Mouse (Mus musculus) MEL (cell line): ENCODE measurements around the gene Sergef. TPM values are rescaled to one million over a fixed set of nuclear protein-coding genes. Genes with fewer than 3 reads are reported as not detected.

Source experiments
- DNase-seq: peaks from one replicate; pipeline ENCODE4 v3.0.0; 2011; ENCODE audit warnings: low read depth, low spot score
- H3K27ac ChIP-seq: 2 replicates; pipeline ENCODE4 v1.5.1; 2012; ENCODE audit warnings: low read depth, mild to moderate bottlenecking, control low read depth, low read length, moderate library complexity; ENCODE audit not compliant: control insufficient read depth
- H3K27me3 ChIP-seq, 2 experiments: fragments of 150-350 bp in 1 of 2; sonication (generic) in 1 of 2; 2 replicates each; pipeline ENCODE4 v1.6.1; 2012; ENCODE audit warnings: low read length in 2 of 2, mild to moderate bottlenecking in 2 of 2, improper control_type of control experiment in 1 of 2, moderate library complexity in 1 of 2; ENCODE audit not compliant: insufficient read depth in 2 of 2, control insufficient read depth in 1 of 2
- H3K36me3 ChIP-seq, 2 experiments: 2 replicates each; pipeline ENCODE4 v1.6.1; 2012 to 2014; ENCODE audit warnings: low read length in 2 of 2, improper control_type of control experiment in 1 of 2, inconsistent platforms in 1 of 2, mild to moderate bottlenecking in 1 of 2; ENCODE audit not compliant: insufficient read depth in 2 of 2, control insufficient read depth in 1 of 2
- H3K4me1 ChIP-seq, 2 experiments: fragments of 150-350 bp in 1 of 2; sonication (generic) in 1 of 2; 2 replicates each; pipeline ENCODE4 v1.6.1; 2012; ENCODE audit warnings: low read length in 2 of 2, improper control_type of control experiment in 1 of 2, mild to moderate bottlenecking in 1 of 2; ENCODE audit not compliant: insufficient read depth in 2 of 2, control insufficient read depth in 1 of 2
- H3K4me3 ChIP-seq, 2 experiments: fragments of 150-350 bp in 1 of 2; sonication (generic) in 1 of 2; 2 replicates each; pipeline ENCODE4 v1.5.1; 2012; ENCODE audit warnings: low read depth in 2 of 2, low read length in 2 of 2, mild to moderate bottlenecking in 2 of 2, moderate library complexity in 2 of 2, control low read depth in 1 of 2, improper control_type of control experiment in 1 of 2; ENCODE audit not compliant: control insufficient read depth in 1 of 2, insufficient read depth in 1 of 2
- H3K79me2 ChIP-seq: 2 replicates; pipeline ENCODE4 v1.6.1; 2012; ENCODE audit warnings: mild to moderate bottlenecking, low read length, moderate library complexity; ENCODE audit not compliant: control insufficient read depth, poor library complexity, insufficient read depth
- H3K9ac ChIP-seq: 2 replicates; pipeline ENCODE4 v1.6.1; 2012; ENCODE audit warnings: low read depth, mild to moderate bottlenecking, control low read depth, low read length, moderate library complexity; ENCODE audit not compliant: control insufficient read depth, poor library complexity, severe bottlenecking
- H3K9me3 ChIP-seq: fragments of 150-350 bp; sonication (generic); replicated peaks from 2 replicates; pipeline ENCODE4 v1.6.1; 2012; ENCODE audit warnings: mild to moderate bottlenecking, low read length, improper control_type of control experiment, moderate library complexity; ENCODE audit not compliant: insufficient read depth
- BHLHE40 ChIP-seq: IDR thresholded peaks from 2 replicates; pipeline ENCODE4 v1.6.1; 2012; ENCODE audit warnings: low read depth, mild to moderate bottlenecking, inconsistent platforms, low read length, improper control_type of control experiment, borderline replicate concordance
- CHD1 ChIP-seq: IDR thresholded peaks from 2 replicates; pipeline ENCODE4 v1.6.1; 2012; ENCODE audit warnings: low read depth, mild to moderate bottlenecking, inconsistent platforms, low read length, improper control_type of control experiment
- CTCF ChIP-seq, 3 experiments: IDR thresholded peaks in 2 of 3; conservative IDR thresholded peaks in 1 of 3; 2 replicates each; pipeline ENCODE4 v1.5.1; 2011 to 2012; ENCODE audit warnings: low read length in 3 of 3, low read depth in 2 of 3, mild to moderate bottlenecking in 2 of 3, improper control_type of control experiment in 1 of 3, inconsistent platforms in 1 of 3, mixed read lengths in 1 of 3, moderate library complexity in 1 of 3; ENCODE audit not compliant: control insufficient read depth in 1 of 3, insufficient read depth in 1 of 3, poor library complexity in 1 of 3, severe bottlenecking in 1 of 3
- E2F4 ChIP-seq: IDR thresholded peaks from 2 replicates; pipeline ENCODE4 v1.6.1; 2011; ENCODE audit warnings: low read depth, low read length, improper control_type of control experiment, borderline replicate concordance
- MEF2A ChIP-seq: IDR thresholded peaks from 2 replicates; pipeline ENCODE4 v1.6.1; 2014; ENCODE audit warnings: low read depth, mild to moderate bottlenecking, inconsistent platforms, low read length, improper control_type of control experiment; ENCODE audit not compliant: poor library complexity, insufficient replicate concordance, severe bottlenecking; ENCODE audit errors: extremely low read depth
- MYB ChIP-seq: IDR thresholded peaks from 2 replicates; pipeline ENCODE4 v1.6.1; 2011; ENCODE audit warnings: mild to moderate bottlenecking, low read depth, low read length, improper control_type of control experiment
- NRF1 ChIP-seq: IDR thresholded peaks from 2 replicates; pipeline ENCODE4 v1.6.1; 2014; ENCODE audit warnings: low read depth, mild to moderate bottlenecking, inconsistent platforms, low read length, improper control_type of control experiment, moderate library complexity; ENCODE audit not compliant: poor library complexity, insufficient read depth, severe bottlenecking
- RAD21 ChIP-seq: IDR thresholded peaks from 2 replicates; pipeline ENCODE4 v1.6.1; 2011; ENCODE audit warnings: mild to moderate bottlenecking, low read depth, low read length, improper control_type of control experiment
- RCOR1 ChIP-seq: IDR thresholded peaks from 2 replicates; pipeline ENCODE4 v1.6.1; 2012; ENCODE audit warnings: low read depth, mild to moderate bottlenecking, inconsistent platforms, low read length, improper control_type of control experiment
- TAL1 ChIP-seq: IDR thresholded peaks from 2 replicates; pipeline ENCODE4 v1.6.1; 2012; ENCODE audit warnings: mild to moderate bottlenecking, inconsistent platforms, low read length, moderate library complexity, mixed read lengths
- TCF12 ChIP-seq: IDR thresholded peaks from 2 replicates; pipeline ENCODE4 v1.6.1; 2014; ENCODE audit warnings: low read depth, mild to moderate bottlenecking, inconsistent platforms, low read length, improper control_type of control experiment, moderate library complexity
- UBTF ChIP-seq: IDR thresholded peaks from 2 replicates; pipeline ENCODE4 v1.6.1; 2012; ENCODE audit warnings: low read depth, mild to moderate bottlenecking, inconsistent platforms, low read length, improper control_type of control experiment, moderate library complexity, borderline replicate concordance; ENCODE audit not compliant: insufficient read depth
- ZC3H11A ChIP-seq: IDR thresholded peaks from 2 replicates; pipeline ENCODE4 v1.6.1; 2012; ENCODE audit warnings: low read depth, mild to moderate bottlenecking, inconsistent platforms, low read length, improper control_type of control experiment
- ZNF384 ChIP-seq: IDR thresholded peaks from 2 replicates; pipeline ENCODE4 v1.6.1; 2012; ENCODE audit warnings: low read depth, mild to moderate bottlenecking, inconsistent platforms, low read length, improper control_type of control experiment
- polyA plus RNA-seq, 2 experiments: library from polyadenylated mRNA; stranded (reverse) in 1 of 2; unstranded in 1 of 2; fragments of >175 nt in 1 of 2; fragments of >200 nt in 1 of 2; gene quantifications; 2 replicates each; pipeline versions ENCODE4 v1.2.1 to v1.2.4; 2012; ENCODE audit warnings: low replicate concordance in 2 of 2, low read depth in 1 of 2; ENCODE audit not compliant: insufficient read length in 2 of 2, insufficient read depth in 1 of 2, missing spikeins in 1 of 2
- total RNA-seq: library from RNA; depleted of rRNA; stranded (reverse); fragments of 300-350 nt; gene quantifications from 2 replicates; pipeline ENCODE4 v1.2.3, GENCODE M21; 2012

Sergef gene
- total and polyA plus RNA-seq, 3 experiments = 7.6 to 11.7 TPM; not detected in 1

- DNase-seq = no peak
- Histone ChIP-seq H3K27ac (no peak overlapping the region), H3K79me2 (no peaks in the 10 kb centered on the region), H3K9ac (no peak overlapping the region), H3K4me3 (no peak overlapping the region), H3K27me3 (no peaks in the 10 kb centered on the region), H3K9me3 (no peaks in the 10 kb centered on the region), H3K4me1 (no peaks in the 10 kb centered on the region), H3K36me3 (no peaks in the 10 kb centered on the region)
- no peak for TF ChIP-seq RCOR1
- no peak for TF ChIP-seq RAD21
- TF ChIP-seq ZNF384 = no peak
- TF ChIP-seq CHD1 = no peak
- no peak for TF ChIP-seq BHLHE40
- TF ChIP-seq MEF2A = no peak
- TF ChIP-seq UBTF = no peak
- no peak for TF ChIP-seq NRF1
- no peak for TF ChIP-seq TCF12
- TF ChIP-seq MYB = no peak
- no peak for TF ChIP-seq CTCF (IDR thresholded peaks at IDR 0.05 in 2 of 3, conservative IDR thresholded peaks at IDR 0.05 in 1 of 3; ENCODE audit: control insufficient read depth in 1 of 3, insufficient read depth in 1 of 3, low read depth in 2 of 3, low read length in 3 of 3, poor library complexity in 1 of 3, severe bottlenecking in 1 of 3)
- TF ChIP-seq E2F4 = no peak
- TF ChIP-seq ZC3H11A = no peak
Observed at GRCm38 (mm10) chr7:46453930-46454679, 185.5 kb downstream of the Sergef start.

- no peaks in the 10 kb centered on the region for H3K9me3 ChIP-seq
Observed at GRCm38 (mm10) chr7:46448922-46449645, 190.5 kb downstream of the Sergef start.

More at GRCm38 (mm10) chr7:46448922-46449645, 190.5 kb downstream of the Sergef start:
- no peak overlapping the region for H3K4me3 ChIP-seq
- H3K27me3 ChIP-seq = no peaks in the 10 kb centered on the region
- no peak for TF ChIP-seq TAL1
- TF ChIP-seq, all 39 proteins: peak for 0
- no peaks in the 10 kb centered on the region for H3K36me3 ChIP-seq
- no peak for DNase-seq
- no peak overlapping the region for H3K27ac ChIP-seq
- no peaks in the 10 kb centered on the region for H3K4me1 ChIP-seq
- H3K9ac ChIP-seq = no peak overlapping the region
- no peaks in the 10 kb centered on the region for H3K79me2 ChIP-seq
